Mouse (Mus musculus): Measurements from ENCODE around the gene Wasf3.

DNA sequence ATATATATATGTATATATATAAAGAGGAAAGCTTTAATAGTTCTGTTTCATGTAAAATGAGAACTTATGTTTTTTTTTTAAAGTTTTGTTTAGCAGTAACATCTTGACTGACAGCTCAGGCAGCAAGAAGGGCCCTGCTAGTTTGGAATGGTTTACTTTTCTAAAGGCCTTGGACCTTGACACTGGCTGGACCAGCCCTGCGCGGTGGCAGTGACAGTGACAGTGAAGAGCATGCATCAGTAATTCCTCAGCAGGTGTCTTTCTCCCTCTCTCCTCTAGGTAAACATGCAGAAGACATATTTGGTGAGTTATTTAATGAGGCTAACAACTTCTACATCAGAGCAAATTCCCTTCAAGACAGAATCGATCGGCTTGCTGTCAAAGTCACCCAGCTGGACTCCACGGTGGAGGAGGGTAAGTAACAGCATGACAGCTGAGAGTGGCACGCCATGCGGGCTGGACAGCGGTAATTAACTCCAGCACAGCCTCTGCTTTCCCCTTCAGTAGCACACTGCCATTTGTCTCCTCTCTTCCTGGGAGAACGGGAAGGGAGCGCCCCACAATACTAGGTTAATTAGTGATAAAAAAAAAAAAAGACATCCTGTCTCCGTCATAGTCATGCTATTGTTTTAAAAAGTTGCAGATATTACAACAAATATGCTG is 66.9 kb downstream of the Wasf3 start:
- TF ChIP-seq CTCF (IDR thresholded peaks at IDR 0.05; ENCODE audit: borderline replicate concordance, extremely low read depth, insufficient read depth, insufficient read length) (no peak), POLR2A (IDR thresholded peaks at IDR 0.05; ENCODE audit: borderline replicate concordance, extremely low read depth, insufficient read depth, insufficient read length, poor library complexity, severe bottlenecking) (no peak)

Data from brain, embryonic 14.5 days (tissue).